Mouse (Mus musculus): ENCODE results near the gene Olfr467.
"Not testable (repeated sequence)": the region's sequence is repeated elsewhere in the genome, so short reads cannot be mapped to it uniquely, and the experiment has no call there.

The Olfr467 gene

GRCm38 (mm10) chr7:107811963-107812362 lies at the start of gene Olfr467:
Gene Olfr467, plus strand, starts transcription at chr7:107812263.
- DNase-seq (ENCODE audit: low spot score): no peak

DNA sequence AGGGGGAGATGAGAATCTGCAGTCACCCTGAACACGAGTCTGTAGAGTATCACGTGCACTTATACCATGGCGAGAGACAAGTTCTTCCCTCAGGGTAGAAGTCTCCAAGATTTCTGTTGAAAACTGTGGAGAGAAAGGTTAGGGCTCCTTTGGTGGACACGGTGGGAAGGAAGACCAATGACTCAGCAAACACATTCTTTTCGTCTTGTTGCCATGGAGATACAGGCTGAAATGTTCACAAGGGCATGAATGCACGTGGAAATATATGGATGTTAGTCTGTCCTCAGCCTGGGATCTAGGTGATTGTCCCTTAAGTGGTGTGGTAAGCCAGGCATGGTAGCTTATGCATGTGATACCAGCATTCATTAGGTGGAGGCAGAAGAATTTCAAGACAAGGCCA lies 41.3 kb upstream of the Olfr467 start:
- no peak for DNase-seq (ENCODE audit: low spot score)

DNA sequence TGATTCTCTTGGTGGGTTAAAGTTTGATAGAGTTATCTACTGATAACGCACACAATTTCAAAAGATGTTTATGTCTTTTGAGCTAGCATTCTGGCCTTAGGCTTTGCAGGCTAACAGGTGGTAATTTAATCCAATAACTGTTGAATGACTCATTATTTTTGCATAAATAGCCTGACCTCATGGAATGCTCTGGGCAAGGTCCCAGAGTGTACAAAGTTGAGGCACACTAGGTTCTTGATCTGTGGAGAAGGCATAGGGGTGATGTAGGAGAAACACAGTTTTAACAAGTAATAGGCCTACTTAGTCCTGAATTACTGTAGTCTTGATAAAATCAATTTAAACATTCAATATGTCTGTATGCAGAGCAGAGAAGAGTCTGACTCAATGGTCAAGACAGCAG lies 33.8 kb upstream of the Olfr467 start:
- no peak for DNase-seq (ENCODE audit: low spot score)

DNA sequence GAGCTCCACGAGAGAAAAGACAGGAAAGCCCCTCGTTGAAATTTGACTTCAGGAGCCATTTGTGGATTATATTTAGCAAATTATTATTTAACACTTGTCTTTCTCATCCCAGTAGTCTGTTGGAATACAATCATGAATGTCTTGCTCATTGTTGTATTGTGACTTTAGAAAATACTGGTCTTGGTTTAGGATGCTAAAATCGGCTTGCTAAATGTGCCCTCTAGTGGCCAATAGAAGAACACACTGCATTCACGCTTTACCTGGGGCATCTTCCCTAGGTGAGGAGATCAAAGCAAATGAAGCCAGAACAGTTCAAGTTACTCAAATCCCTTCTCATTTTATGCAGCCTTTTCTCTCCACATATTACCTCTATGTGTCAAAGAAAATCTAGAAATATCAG lies 32.5 kb upstream of the Olfr467 start:
- no peak for DNase-seq (ENCODE audit: low spot score)

- DNase-seq (ENCODE audit: low spot score): no peak
Observed at GRCm38 (mm10) chr7:107787977-107788620, 24.0 kb upstream of the Olfr467 start.

DNA sequence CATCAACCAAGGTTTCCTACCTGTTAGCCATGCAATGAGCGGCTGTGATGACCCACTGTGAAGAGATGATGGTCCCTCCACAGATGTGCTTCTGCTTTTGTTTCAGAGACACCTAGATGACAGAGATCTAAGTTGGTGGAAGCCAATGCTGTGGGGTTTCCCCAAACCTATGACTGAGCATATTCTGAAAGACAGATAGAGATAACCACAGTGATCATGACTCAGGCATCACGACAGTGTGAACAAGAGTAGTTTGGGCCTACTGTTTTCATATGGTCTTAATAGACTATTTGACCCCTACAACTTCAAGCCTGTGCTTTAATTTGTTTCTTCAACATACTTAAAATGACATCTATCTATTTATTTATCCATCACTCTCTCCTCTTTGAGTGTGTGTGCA lies 15.6 kb upstream of the Olfr467 start:
- DNase-seq (ENCODE audit: low spot score): no peak

DNA sequence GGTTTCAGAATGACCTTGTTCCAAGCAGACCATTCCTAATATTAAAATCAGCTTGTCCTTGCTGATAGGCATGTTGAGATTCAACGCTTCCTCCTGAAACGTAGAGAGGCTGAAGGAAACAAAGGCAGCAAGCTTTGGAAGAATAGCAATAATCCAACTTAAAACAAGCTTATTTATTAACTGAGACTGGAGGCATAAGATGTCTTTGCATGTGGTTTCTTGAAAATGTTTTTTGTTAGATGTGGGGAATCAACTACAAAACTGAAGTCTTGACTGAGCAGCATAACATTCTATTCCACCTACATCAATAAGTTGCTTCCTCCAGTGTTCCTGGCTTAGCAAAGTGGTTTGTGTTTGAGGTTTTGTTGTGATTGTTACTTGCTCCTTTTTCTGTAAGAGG lies 11.0 kb upstream of the Olfr467 start, which contains the start of gene Ovch2:
TSS of gene Ovch2 (minus strand) at position 101 of the 400 bp plus-strand sequence.
- DNase-seq (ENCODE audit: low spot score): no peak

GRCm38 (mm10) chr7:107802138-107802537 lies 9.9 kb upstream of the Olfr467 start:
- DNase-seq (ENCODE audit: low spot score): no peak

DNA sequence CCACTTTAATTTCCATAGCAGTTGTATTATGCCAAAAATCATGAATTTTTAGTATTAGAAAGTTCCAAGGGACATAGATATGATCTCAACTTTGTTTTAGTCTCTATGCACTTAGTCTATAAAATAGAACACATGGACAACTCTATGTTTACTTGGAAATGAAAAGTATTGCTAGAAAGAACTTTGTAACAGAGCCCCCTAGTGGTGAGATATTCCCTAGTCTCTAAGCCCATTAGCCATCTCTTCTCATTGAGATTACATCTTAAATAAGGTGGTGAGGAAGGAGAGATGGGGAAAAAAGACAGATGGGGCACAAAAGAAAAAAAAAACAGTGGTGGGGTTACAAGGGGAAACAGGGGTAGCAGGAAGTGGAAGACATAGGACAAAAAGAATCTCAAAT lies 7.4 kb downstream of the Olfr467 start:
- no peak for DNase-seq (ENCODE audit: low spot score)

GRCm38 (mm10) chr7:107823867-107824266 lies 11.8 kb downstream of the Olfr467 start:
- not testable (repeated sequence) for DNase-seq (ENCODE audit: low spot score)

- not testable (repeated sequence) for DNase-seq (ENCODE audit: low spot score)
Observed at GRCm38 (mm10) chr7:107825441-107825840, 13.4 kb downstream of the Olfr467 start, which contains the start of gene Olfr469. Gene Olfr469, minus strand, starts transcription at chr7:107825541.

DNA sequence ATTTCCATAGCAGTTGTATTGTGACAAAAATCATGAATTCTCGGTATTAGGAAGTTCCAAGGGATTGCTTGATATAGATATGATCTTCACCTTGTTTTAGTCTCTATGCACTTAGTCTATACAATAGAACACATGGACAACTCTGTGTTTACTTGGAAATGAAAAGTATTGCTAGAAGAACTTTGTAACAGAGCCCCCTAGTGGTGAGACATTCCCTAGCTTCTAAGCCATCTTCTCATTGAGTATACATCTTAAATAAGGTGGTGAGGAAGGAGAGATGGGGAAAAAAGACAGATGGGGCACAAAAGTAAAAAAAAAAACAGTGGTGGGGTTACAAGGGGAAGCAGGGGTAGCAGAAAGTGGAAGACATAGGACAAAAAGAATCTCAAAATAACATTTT lies 29.7 kb downstream of the Olfr467 start:
- no peak for DNase-seq (ENCODE audit: low spot score)

DNA sequence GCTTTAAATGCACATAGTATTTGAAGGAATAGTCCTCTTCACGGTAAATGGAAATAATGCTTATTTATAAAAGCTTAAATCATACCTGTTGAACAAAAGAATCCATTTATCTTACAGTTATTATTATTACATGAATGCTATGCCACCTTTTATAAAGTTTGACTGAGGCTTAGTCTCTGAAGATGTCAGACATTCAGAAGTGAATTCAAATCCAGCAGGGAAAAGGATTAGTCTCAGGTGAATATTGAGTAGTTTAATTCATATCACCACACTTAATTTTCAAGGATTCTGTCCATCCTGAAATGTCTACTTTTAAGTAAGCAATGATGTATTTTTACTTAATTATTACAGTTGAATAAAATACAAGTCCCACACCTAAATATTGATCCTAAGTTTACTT lies 35.3 kb downstream of the Olfr467 start, which contains the start of gene Olfr470:
TSS of gene Olfr470 (minus strand) at position 101 of the 400 bp plus-strand sequence.
- DNase-seq (ENCODE audit: low spot score): not testable (repeated sequence)
